Mouse (Mus musculus): Measurements from ENCODE around the gene Ano10. TPM values are rescaled to one million over a fixed set of nuclear protein-coding genes. Genes with fewer than 3 reads are reported as not detected.

Gene Ano10
- polyA plus RNA-seq (2015; fragmentation: Nextera tagmentation; extraction: Ambion mirVana): 30.8 and 31.9 TPM in 2 replicates

GRCm38 (mm10) chr9:122294242-122294881, at the start of gene Ano10:
Ano10 (minus strand) TSS chr9:122294423.
- peak within 1 kb of the TSS; percentile 65 for H3K27ac ChIP-seq
- H3K4me2 ChIP-seq: peak within 1 kb of the TSS; percentile 73
- peak within 1 kb of the TSS; percentile 82 for H3K9ac ChIP-seq
- peaks cover 11% of the 10 kb centered on the region for H3K4me1 ChIP-seq
- no peaks in the 10 kb centered on the region for H3K9me3 ChIP-seq
- WGBS: under 1% methylated on average over 49 of the region's 51 CpGs
- ATAC-seq (ENCODE audit: insufficient number of reproducible peaks, insufficient read depth, low FRiP score, low TSS enrichment, low read depth): peak; percentile 93
- H3K27me3 ChIP-seq: no peaks in the 10 kb centered on the region
- peak within 1 kb of the TSS; percentile 82 for H3K4me3 ChIP-seq
- no peaks in the 10 kb centered on the region for H3K36me3 ChIP-seq

- H3K4me3 ChIP-seq: no peak overlapping the region
- H3K36me3 ChIP-seq: no peaks in the 10 kb centered on the region
- no peaks in the 10 kb centered on the region for H3K27me3 ChIP-seq
- H3K9me3 ChIP-seq: no peaks in the 10 kb centered on the region
- WGBS: 86% methylated on average over 7 of the region's 7 CpGs
- H3K9ac ChIP-seq: no peak overlapping the region
- no peak overlapping the region for H3K4me2 ChIP-seq
- ATAC-seq (ENCODE audit: insufficient number of reproducible peaks, insufficient read depth, low FRiP score, low TSS enrichment, low read depth): no peak
- no peaks in the 10 kb centered on the region for H3K4me1 ChIP-seq
- no peak overlapping the region for H3K27ac ChIP-seq
Measured at GRCm38 (mm10) chr9:122343399-122343798, 49.2 kb upstream of the Ano10 start.

- H3K4me2 ChIP-seq: no peak overlapping the region
- H3K9ac ChIP-seq: no peak overlapping the region
- no peaks in the 10 kb centered on the region for H3K27me3 ChIP-seq
- H3K27ac ChIP-seq: no peak overlapping the region
- 67% methylated on average over 5 of the region's 5 CpGs for WGBS
- H3K36me3 ChIP-seq: no peaks in the 10 kb centered on the region
- H3K4me3 ChIP-seq: no peak overlapping the region
- H3K4me1 ChIP-seq: no peaks in the 10 kb centered on the region
- H3K9me3 ChIP-seq: no peaks in the 10 kb centered on the region
- no peak for ATAC-seq (ENCODE audit: insufficient number of reproducible peaks, insufficient read depth, low FRiP score, low TSS enrichment, low read depth)
Measured at GRCm38 (mm10) chr9:122339972-122340371, 45.7 kb upstream of the Ano10 start.

GRCm38 (mm10) chr9:122337510-122337931, 43.3 kb upstream of the Ano10 start:
- Histone ChIP-seq H3K9me3 (no peaks in the 10 kb centered on the region), H3K4me3 (no peak overlapping the region), H3K36me3 (no peaks in the 10 kb centered on the region), H3K4me1 (no peaks in the 10 kb centered on the region), H3K27me3 (no peaks in the 10 kb centered on the region), H3K27ac (no peak overlapping the region), H3K9ac (no peak overlapping the region), H3K4me2 (no peak overlapping the region)
- WGBS: 42% methylated on average over 8 of the region's 8 CpGs
- ATAC-seq (ENCODE audit: insufficient number of reproducible peaks, insufficient read depth, low FRiP score, low TSS enrichment, low read depth): no peak

- no peaks in the 10 kb centered on the region for H3K36me3 ChIP-seq
- WGBS: 70% methylated on average over 2 of the region's 2 CpGs
- H3K27ac ChIP-seq: no peak overlapping the region
- no peak overlapping the region for H3K4me2 ChIP-seq
- no peak for ATAC-seq (ENCODE audit: insufficient number of reproducible peaks, insufficient read depth, low FRiP score, low TSS enrichment, low read depth)
- no peaks in the 10 kb centered on the region for H3K4me1 ChIP-seq
- no peaks in the 10 kb centered on the region for H3K27me3 ChIP-seq
- H3K4me3 ChIP-seq: no peak overlapping the region
- no peaks in the 10 kb centered on the region for H3K9me3 ChIP-seq
- no peak overlapping the region for H3K9ac ChIP-seq
Measured at GRCm38 (mm10) chr9:122336677-122337076, 42.5 kb upstream of the Ano10 start.

GRCm38 (mm10) chr9:122328199-122328598, 34.0 kb upstream of the Ano10 start:
- H3K36me3 ChIP-seq: no peaks in the 10 kb centered on the region
- no peaks in the 10 kb centered on the region for H3K27me3 ChIP-seq
- no peak overlapping the region for H3K27ac ChIP-seq
- no peak for ATAC-seq (ENCODE audit: insufficient number of reproducible peaks, insufficient read depth, low FRiP score, low TSS enrichment, low read depth)
- no peaks in the 10 kb centered on the region for H3K9me3 ChIP-seq
- H3K4me1 ChIP-seq: no peaks in the 10 kb centered on the region
- H3K4me3 ChIP-seq: no peak overlapping the region
- no peak overlapping the region for H3K4me2 ChIP-seq
- H3K9ac ChIP-seq: no peak overlapping the region
- 63% methylated on average over 3 of the region's 3 CpGs for WGBS

- no peak overlapping the region for H3K4me3 ChIP-seq
- H3K4me1 ChIP-seq: no peaks in the 10 kb centered on the region
- H3K4me2 ChIP-seq: no peak overlapping the region
- no peak overlapping the region for H3K9ac ChIP-seq
- H3K27ac ChIP-seq: no peak overlapping the region
- no peak for ATAC-seq (ENCODE audit: insufficient number of reproducible peaks, insufficient read depth, low FRiP score, low TSS enrichment, low read depth)
- no peaks in the 10 kb centered on the region for H3K27me3 ChIP-seq
- H3K36me3 ChIP-seq: no peaks in the 10 kb centered on the region
- 92% methylated on average over 1 of the region's 1 CpGs for WGBS
- H3K9me3 ChIP-seq: no peaks in the 10 kb centered on the region
Measured at GRCm38 (mm10) chr9:122325996-122326395, 31.8 kb upstream of the Ano10 start.

GRCm38 (mm10) chr9:122322356-122322755, 28.1 kb upstream of the Ano10 start:
- Histone ChIP-seq H3K4me3 (no peak overlapping the region), H3K9me3 (no peaks in the 10 kb centered on the region), H3K27ac (no peak overlapping the region), H3K4me2 (no peak overlapping the region), H3K9ac (no peak overlapping the region), H3K27me3 (no peaks in the 10 kb centered on the region), H3K4me1 (no peaks in the 10 kb centered on the region), H3K36me3 (no peaks in the 10 kb centered on the region)
- 69% methylated on average over 3 of the region's 3 CpGs for WGBS
- ATAC-seq (ENCODE audit: insufficient number of reproducible peaks, insufficient read depth, low FRiP score, low TSS enrichment, low read depth): no peak

GRCm38 (mm10) chr9:122320626-122321025, 26.4 kb upstream of the Ano10 start:
- 89% methylated on average over 4 of the region's 4 CpGs for WGBS

GRCm38 (mm10) chr9:122316562-122316961, 22.3 kb upstream of the Ano10 start:
- H3K4me3 ChIP-seq: no peak overlapping the region
- ATAC-seq (ENCODE audit: insufficient number of reproducible peaks, insufficient read depth, low FRiP score, low TSS enrichment, low read depth): no peak
- no peaks in the 10 kb centered on the region for H3K9me3 ChIP-seq
- no peaks in the 10 kb centered on the region for H3K27me3 ChIP-seq
- H3K36me3 ChIP-seq: no peaks in the 10 kb centered on the region
- H3K4me1 ChIP-seq: peaks cover 5% of the 10 kb centered on the region; the same call in 1 of the 2 replicates
- no peak overlapping the region for H3K27ac ChIP-seq
- H3K9ac ChIP-seq: no peak overlapping the region
- WGBS: 89% methylated on average over 7 of the region's 7 CpGs
- no peak overlapping the region for H3K4me2 ChIP-seq

More at GRCm38 (mm10) chr9:122320626-122321025, 26.4 kb upstream of the Ano10 start:
- no peak for ATAC-seq (ENCODE audit: insufficient number of reproducible peaks, insufficient read depth, low FRiP score, low TSS enrichment, low read depth)
- Histone ChIP-seq H3K27me3 (no peaks in the 10 kb centered on the region), H3K4me2 (no peak overlapping the region), H3K9me3 (no peaks in the 10 kb centered on the region), H3K36me3 (no peaks in the 10 kb centered on the region), H3K4me3 (no peak overlapping the region), H3K9ac (no peak overlapping the region), H3K4me1 (peaks cover 1% of the 10 kb centered on the region; the same call in 1 of the 2 replicates), H3K27ac (no peak overlapping the region)

GRCm38 (mm10) chr9:122315501-122315900, 21.3 kb upstream of the Ano10 start:
- 40% methylated on average over 11 of the region's 11 CpGs for WGBS
- H3K4me1 ChIP-seq: peaks cover 9% of the 10 kb centered on the region
- H3K9me3 ChIP-seq: no peaks in the 10 kb centered on the region
- H3K27me3 ChIP-seq: no peaks in the 10 kb centered on the region
- H3K9ac ChIP-seq: no peak overlapping the region
- no peak overlapping the region for H3K4me3 ChIP-seq
- H3K27ac ChIP-seq: no peak overlapping the region
- no peak overlapping the region for H3K4me2 ChIP-seq
- no peaks in the 10 kb centered on the region for H3K36me3 ChIP-seq
- no peak for ATAC-seq (ENCODE audit: insufficient number of reproducible peaks, insufficient read depth, low FRiP score, low TSS enrichment, low read depth)

- Histone ChIP-seq H3K9ac (no peak overlapping the region), H3K27me3 (no peaks in the 10 kb centered on the region), H3K27ac (no peak overlapping the region), H3K4me3 (no peak overlapping the region), H3K36me3 (no peaks in the 10 kb centered on the region), H3K4me1 (peaks cover 9% of the 10 kb centered on the region), H3K4me2 (no peak overlapping the region), H3K9me3 (no peaks in the 10 kb centered on the region)
- no peak for ATAC-seq (ENCODE audit: insufficient number of reproducible peaks, insufficient read depth, low FRiP score, low TSS enrichment, low read depth)
- 70% methylated on average over 4 of the region's 4 CpGs for WGBS
Measured at GRCm38 (mm10) chr9:122314942-122315341, 20.7 kb upstream of the Ano10 start.
